Mouse (Mus musculus) ovary, adult 18-20 months (tissue): Measurements from ENCODE around the gene Tmsb4x.
A peak's percentile ranks its signal among the peaks of the same experiment; 100 is the strongest.

Source experiments
- DNase-seq: peaks from one replicate; pipeline ENCODE4 v3.0.0; 2022; ENCODE audit warnings: low spot score, mixed read lengths

Tmsb4x gene

GRCm38 (mm10) chrX:167182411-167182810 is 26.7 kb downstream of the Tmsb4x start:
- DNase-seq: no peak

- DNase-seq: no peak
Measured at GRCm38 (mm10) chrX:167179961-167180642, 29.0 kb downstream of the Tmsb4x start.

- DNase-seq: no peak
Measured at GRCm38 (mm10) chrX:167179549-167179948, 29.6 kb downstream of the Tmsb4x start.

GRCm38 (mm10) chrX:167175319-167175718 is 33.8 kb downstream of the Tmsb4x start:
- no peak for DNase-seq

GRCm38 (mm10) chrX:167174311-167174710 is 34.8 kb downstream of the Tmsb4x start:
- no peak for DNase-seq

- no peak for DNase-seq
Measured at GRCm38 (mm10) chrX:167172256-167172655, 36.9 kb downstream of the Tmsb4x start.

GRCm38 (mm10) chrX:167171281-167171680 is 37.8 kb downstream of the Tmsb4x start:
- DNase-seq: peak; percentile 27

- no peak for DNase-seq
Measured at GRCm38 (mm10) chrX:167167282-167167681, 41.8 kb downstream of the Tmsb4x start.

GRCm38 (mm10) chrX:167166051-167166450 is 43.1 kb downstream of the Tmsb4x start:
- DNase-seq: no peak

GRCm38 (mm10) chrX:167157691-167158090 is 51.4 kb downstream of the Tmsb4x start:
- no peak for DNase-seq
